Mouse (Mus musculus) intestine, embryonic 14.5 days (tissue): ENCODE results near the gene Steap3. TPM values are rescaled to one million over a fixed set of nuclear protein-coding genes. Genes with fewer than 3 reads are reported as not detected.

Experiments used
- ATAC-seq: fragments of 200-750 bp; cut with Nextera tagmentation; replicated peaks from 2 replicates; pipeline ENCODE4 v1.8.0; 2017; ENCODE audit warnings: low read depth, moderate number of reproducible peaks, moderate TSS enrichment, moderate library complexity; ENCODE audit not compliant: low FRiP score, low TSS enrichment
- DNase-seq: peaks from one replicate; pipeline ENCODE4 v3.0.0-alpha.2; 2018; ENCODE audit warnings: low spot score
- H3K27ac ChIP-seq: fragments of 300-500 bp; sonication (generic); 2 replicates; pipeline ENCODE4 v1.5.1; 2014; ENCODE audit warnings: low read depth, mild to moderate bottlenecking, control low read depth
- H3K27me3 ChIP-seq: fragments of 300-500 bp; sonication (generic); replicated peaks from 2 replicates; pipeline ENCODE4 v1.6.1; 2014; ENCODE audit warnings: low read length, control low read depth; ENCODE audit not compliant: control insufficient read depth, insufficient read depth
- H3K36me3 ChIP-seq: fragments of 300-500 bp; sonication (generic); 2 replicates; pipeline ENCODE4 v1.6.1; 2014; ENCODE audit warnings: low read length, control low read depth; ENCODE audit not compliant: control insufficient read depth, insufficient read depth
- H3K4me1 ChIP-seq: fragments of 300-500 bp; sonication (generic); replicated peaks from 2 replicates; pipeline ENCODE4 v1.6.1; 2014; ENCODE audit warnings: low read length, control low read depth, mixed read lengths; ENCODE audit not compliant: control insufficient read depth, insufficient read depth
- H3K4me2 ChIP-seq: fragments of 300-500 bp; sonication (generic); 2 replicates; pipeline ENCODE4 v1.6.1; 2014; ENCODE audit warnings: low read length
- H3K4me3 ChIP-seq: fragments of 300-500 bp; sonication (generic); 2 replicates; pipeline ENCODE4 v1.5.1; 2014; ENCODE audit warnings: low read depth, low read length, control low read depth, mixed read lengths
- H3K9ac ChIP-seq: fragments of 300-500 bp; sonication (generic); 2 replicates; pipeline ENCODE4 v1.6.1; 2014; ENCODE audit warnings: mild to moderate bottlenecking, low read length
- H3K9me3 ChIP-seq: fragments of 300-500 bp; sonication (generic); 2 replicates; pipeline ENCODE4 v1.6.1; 2016; ENCODE audit warnings: low read length, control low read depth; ENCODE audit not compliant: control insufficient read depth
- WGBS: fragments of 180-500 bp; shearing (Covaris S2); extraction: QIAGEN DNeasy Blood & Tissue Kit; methylation state at CpG from one replicate; pipeline ENCODE4 v1.1.7; 2014; 5-methylcytosine and 5-hydroxymethylcytosine counted together
- polyA plus RNA-seq: library from polyadenylated mRNA; unstranded; fragments of >200 nt; fragmentation: Nextera tagmentation; extraction: Ambion mirVana; gene quantifications from 2 replicates; pipeline ENCODE4 v1.2.1, GENCODE M21; 2014

The Steap3 gene
- polyA plus RNA-seq, 1 experiment from 2014 or later = 3.1 TPM

DNA sequence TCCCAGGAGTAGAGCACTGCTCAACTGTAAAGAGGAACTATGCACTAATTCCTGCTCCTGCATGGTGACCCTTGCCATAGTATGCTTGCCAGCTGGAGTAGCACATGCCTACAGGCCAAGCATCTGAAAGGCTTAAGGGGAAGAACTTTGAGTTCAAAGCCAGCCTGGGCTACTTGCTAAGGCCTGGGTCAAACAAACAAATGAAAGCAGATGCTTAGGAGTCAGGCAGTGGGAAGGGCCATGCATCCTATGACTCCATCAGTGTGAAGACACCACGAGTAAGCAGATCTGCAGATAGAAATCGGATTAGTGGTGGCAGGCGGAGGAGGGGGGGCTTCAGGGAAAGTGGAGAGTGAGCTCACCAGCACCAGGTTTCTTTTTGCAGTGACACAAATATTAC lies 25.2 kb downstream of the Steap3 start:
- Histone ChIP-seq H3K9ac (no peak overlapping the region), H3K36me3 (no peaks in the 10 kb centered on the region), H3K27ac (no peak overlapping the region), H3K9me3 (no peaks in the 10 kb centered on the region), H3K4me2 (no peak overlapping the region), H3K4me3 (no peak overlapping the region), H3K27me3 (no peaks in the 10 kb centered on the region), H3K4me1 (no peaks in the 10 kb centered on the region)
- 75% methylated on average over 3 of the region's 3 CpGs for WGBS
- DNase-seq (no peak), ATAC-seq (no peak)

DNA sequence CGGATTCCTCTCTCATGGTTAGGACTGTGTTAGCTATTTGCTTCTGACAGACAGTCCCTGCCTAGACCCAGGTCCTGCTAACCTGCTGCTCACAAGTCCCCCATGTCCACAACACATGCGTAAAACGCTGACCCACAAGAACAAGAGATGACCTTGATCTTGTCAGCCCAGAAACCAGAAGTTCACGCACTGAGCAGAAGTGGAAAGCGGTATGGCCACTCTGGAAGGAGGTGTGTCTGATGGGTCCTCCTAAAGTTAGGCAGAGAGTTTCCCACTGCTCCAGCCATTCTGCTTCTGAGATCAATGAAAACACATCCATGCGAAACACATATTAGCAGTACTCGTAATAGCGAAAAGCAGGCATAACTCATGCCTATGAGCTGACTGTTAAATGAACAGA lies 25.6 kb downstream of the Steap3 start:
- DNase-seq = no peak
- Histone ChIP-seq H3K4me1 (no peaks in the 10 kb centered on the region), H3K27ac (no peak overlapping the region), H3K36me3 (no peaks in the 10 kb centered on the region), H3K9me3 (no peaks in the 10 kb centered on the region), H3K4me3 (no peak overlapping the region), H3K9ac (no peak overlapping the region), H3K4me2 (no peak overlapping the region), H3K27me3 (no peaks in the 10 kb centered on the region)
- WGBS = 90% methylated on average over 8 of the region's 8 CpGs
- no peak for ATAC-seq

DNA sequence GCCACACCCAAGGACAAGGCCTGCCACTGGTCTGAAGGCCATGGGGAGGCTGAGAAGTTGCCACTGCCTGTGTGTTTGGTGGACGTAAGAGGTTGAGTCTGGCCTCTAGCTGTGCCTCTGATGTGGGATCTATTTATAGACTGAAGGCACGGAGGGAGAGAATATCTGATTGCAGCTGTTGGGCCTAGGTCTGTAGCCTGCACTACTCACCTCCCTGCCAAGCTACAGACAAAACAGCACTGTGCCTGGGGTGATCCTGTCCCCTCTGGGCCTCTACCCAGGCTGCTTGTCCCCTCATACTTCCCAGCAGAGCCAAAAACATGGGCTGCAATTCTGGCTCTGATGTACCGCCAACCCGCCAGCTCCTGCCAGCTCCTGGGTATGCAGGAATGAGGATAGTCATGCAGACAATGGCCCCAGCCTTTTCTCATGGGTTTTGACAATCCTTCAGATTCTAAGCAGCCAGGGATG lies 26.8 kb downstream of the Steap3 start:
- DNase-seq (no peak), ATAC-seq (no peak)
- H3K4me3 ChIP-seq = no peak overlapping the region
- H3K4me1 ChIP-seq = no peaks in the 10 kb centered on the region
- H3K27ac ChIP-seq = no peak overlapping the region
- 60% methylated on average over 4 of the region's 4 CpGs for WGBS
- H3K27me3 ChIP-seq = no peaks in the 10 kb centered on the region
- no peaks in the 10 kb centered on the region for H3K9me3 ChIP-seq
- no peak overlapping the region for H3K4me2 ChIP-seq
- H3K9ac ChIP-seq = no peak overlapping the region
- no peaks in the 10 kb centered on the region for H3K36me3 ChIP-seq

DNA sequence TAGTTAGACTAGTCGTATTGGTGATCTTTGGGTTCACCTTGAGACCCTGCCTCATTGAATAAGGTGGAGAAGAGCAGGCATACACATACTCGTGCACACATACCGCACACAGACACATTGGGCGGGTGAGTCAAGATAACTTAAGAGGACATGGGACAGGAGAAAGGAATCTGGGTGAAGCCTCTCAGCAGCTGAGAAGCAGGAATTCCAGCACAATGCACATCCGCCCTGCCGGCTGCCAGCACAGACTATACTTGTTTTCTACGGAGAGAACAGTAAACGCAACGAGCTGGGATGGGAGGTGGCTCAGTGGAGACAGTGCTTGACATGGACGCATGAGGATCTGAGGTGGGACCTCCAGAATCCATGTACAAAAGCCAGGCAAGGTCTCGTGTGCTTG lies 27.9 kb downstream of the Steap3 start:
- no peak overlapping the region for H3K4me2 ChIP-seq
- H3K9ac ChIP-seq = no peak overlapping the region
- ATAC-seq (no peak), DNase-seq (no peak)
- no peaks in the 10 kb centered on the region for H3K9me3 ChIP-seq
- H3K27me3 ChIP-seq = no peaks in the 10 kb centered on the region
- no peak overlapping the region for H3K27ac ChIP-seq
- 83% methylated on average over 11 of the region's 11 CpGs for WGBS
- no peak overlapping the region for H3K4me3 ChIP-seq
- H3K4me1 ChIP-seq = no peaks in the 10 kb centered on the region
- H3K36me3 ChIP-seq = no peaks in the 10 kb centered on the region

DNA sequence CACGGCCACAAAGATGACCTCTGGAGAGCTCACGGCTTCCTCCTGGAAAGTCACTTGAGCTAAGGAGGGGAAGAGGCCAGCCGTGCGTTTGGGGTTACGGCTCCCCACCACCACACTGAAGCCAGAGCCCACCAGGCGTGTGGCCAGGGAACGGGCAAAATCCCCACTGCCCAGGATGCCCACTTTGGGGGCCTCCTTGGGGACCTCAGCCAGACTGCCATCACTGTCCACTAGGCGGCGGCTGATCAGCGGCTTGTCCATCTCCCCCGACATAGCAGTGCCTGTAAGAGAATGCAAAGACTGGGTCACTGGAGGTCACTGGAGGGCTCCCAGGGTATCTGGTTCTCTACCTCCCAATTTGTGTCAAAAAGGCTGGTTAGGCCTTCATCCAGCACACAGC lies 28.5 kb downstream of the Steap3 start:
- no peaks in the 10 kb centered on the region for H3K36me3 ChIP-seq
- no peak overlapping the region for H3K4me3 ChIP-seq
- H3K4me2 ChIP-seq = no peak overlapping the region
- H3K27me3 ChIP-seq = no peaks in the 10 kb centered on the region
- WGBS = 77% methylated on average over 11 of the region's 11 CpGs
- no peaks in the 10 kb centered on the region for H3K4me1 ChIP-seq
- no peak overlapping the region for H3K27ac ChIP-seq
- no peak overlapping the region for H3K9ac ChIP-seq
- DNase-seq = no peak
- H3K9me3 ChIP-seq = no peaks in the 10 kb centered on the region
- ATAC-seq = no peak

DNA sequence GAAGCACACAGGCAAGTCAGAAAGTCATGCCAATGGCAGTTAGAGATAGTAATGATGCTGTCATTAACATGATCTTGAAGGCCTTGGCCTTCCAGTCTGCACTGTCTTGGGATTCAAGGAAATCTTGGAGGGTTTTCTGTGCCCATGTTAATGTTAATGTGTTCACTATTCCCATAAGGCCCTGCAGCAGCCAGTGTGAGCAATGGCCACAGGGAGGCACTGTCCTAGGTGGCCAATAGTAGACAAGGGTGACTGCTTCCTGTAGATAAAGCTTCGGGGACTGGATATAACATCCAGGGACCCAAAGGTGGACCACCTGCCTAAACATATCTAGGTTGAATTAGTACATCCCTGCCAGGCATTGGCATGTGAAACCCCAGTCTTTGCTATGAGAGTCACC lies 35.4 kb downstream of the Steap3 start:
- no peaks in the 10 kb centered on the region for H3K36me3 ChIP-seq
- ATAC-seq (no peak), DNase-seq (no peak)
- H3K9me3 ChIP-seq = no peaks in the 10 kb centered on the region
- no peak overlapping the region for H3K4me2 ChIP-seq
- no peak overlapping the region for H3K4me3 ChIP-seq
- no peak overlapping the region for H3K9ac ChIP-seq
- no peaks in the 10 kb centered on the region for H3K27me3 ChIP-seq
- H3K4me1 ChIP-seq = no peaks in the 10 kb centered on the region
- 73% methylated on average over 1 of the region's 1 CpGs for WGBS
- no peak overlapping the region for H3K27ac ChIP-seq

DNA sequence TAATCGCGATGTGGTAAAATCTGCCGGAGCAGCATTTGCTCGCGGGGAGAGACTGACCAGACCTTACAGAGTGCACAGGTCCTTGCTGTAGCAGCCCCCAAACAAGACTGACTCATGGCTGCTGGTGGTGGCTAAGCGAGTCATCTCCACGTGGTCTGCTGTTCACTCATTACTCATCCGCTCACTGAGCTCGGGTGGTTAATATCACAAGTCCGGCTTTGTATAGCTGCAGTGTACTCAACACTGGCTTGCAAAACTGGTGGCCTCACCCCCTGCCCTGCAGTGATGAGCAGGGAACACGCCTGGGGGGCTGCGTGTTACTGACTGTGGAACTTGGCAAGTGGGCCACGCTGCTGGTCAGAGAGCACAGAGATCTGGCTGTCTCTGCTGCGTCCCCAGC lies 36.1 kb downstream of the Steap3 start:
- H3K4me1 ChIP-seq = no peaks in the 10 kb centered on the region
- no peak overlapping the region for H3K4me3 ChIP-seq
- no peak overlapping the region for H3K27ac ChIP-seq
- H3K9me3 ChIP-seq = no peaks in the 10 kb centered on the region
- H3K4me2 ChIP-seq = no peak overlapping the region
- H3K9ac ChIP-seq = no peak overlapping the region
- 0 out of 2 replicates have a peak, but pooled peaks have one; percentile 33 for ATAC-seq
- 68% methylated on average over 14 of the region's 14 CpGs for WGBS
- H3K36me3 ChIP-seq = no peaks in the 10 kb centered on the region
- DNase-seq = no peak
- H3K27me3 ChIP-seq = no peaks in the 10 kb centered on the region

DNA sequence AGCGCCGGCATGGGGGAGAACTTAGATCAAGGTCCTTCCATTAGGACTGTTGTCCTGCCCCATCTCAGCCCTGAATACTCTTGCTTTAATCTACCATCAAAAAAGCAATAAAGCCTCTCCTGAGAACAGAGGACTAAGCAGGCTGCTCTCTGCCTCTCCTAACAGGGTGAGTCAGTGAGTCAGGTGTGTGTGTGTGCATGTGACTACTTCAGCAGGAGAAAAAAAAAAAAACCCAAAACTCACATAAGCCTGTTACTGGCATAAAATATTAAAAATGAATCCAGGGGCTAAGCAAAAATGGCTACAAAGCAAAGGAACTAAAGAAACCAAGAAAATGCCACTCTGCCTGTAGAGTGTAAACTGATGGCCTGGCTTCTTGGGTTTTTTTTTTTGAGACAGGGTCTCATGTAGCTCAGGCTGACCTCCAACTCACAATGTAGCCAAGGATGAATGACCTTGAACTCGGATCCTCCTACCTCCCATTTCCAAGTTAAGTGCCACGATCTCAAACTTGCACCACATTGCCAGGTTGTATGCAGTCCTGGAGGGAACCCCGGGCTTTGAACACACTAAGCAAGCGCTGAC lies 36.8 kb downstream of the Steap3 start:
- H3K4me3 ChIP-seq = no peak overlapping the region
- 89% methylated on average over 6 of the region's 6 CpGs for WGBS
- no peaks in the 10 kb centered on the region for H3K27me3 ChIP-seq
- H3K9me3 ChIP-seq = no peaks in the 10 kb centered on the region
- DNase-seq (no peak), ATAC-seq (no peak)
- no peaks in the 10 kb centered on the region for H3K4me1 ChIP-seq
- no peak overlapping the region for H3K9ac ChIP-seq
- H3K4me2 ChIP-seq = no peak overlapping the region
- H3K27ac ChIP-seq = no peak overlapping the region
- H3K36me3 ChIP-seq = no peaks in the 10 kb centered on the region

DNA sequence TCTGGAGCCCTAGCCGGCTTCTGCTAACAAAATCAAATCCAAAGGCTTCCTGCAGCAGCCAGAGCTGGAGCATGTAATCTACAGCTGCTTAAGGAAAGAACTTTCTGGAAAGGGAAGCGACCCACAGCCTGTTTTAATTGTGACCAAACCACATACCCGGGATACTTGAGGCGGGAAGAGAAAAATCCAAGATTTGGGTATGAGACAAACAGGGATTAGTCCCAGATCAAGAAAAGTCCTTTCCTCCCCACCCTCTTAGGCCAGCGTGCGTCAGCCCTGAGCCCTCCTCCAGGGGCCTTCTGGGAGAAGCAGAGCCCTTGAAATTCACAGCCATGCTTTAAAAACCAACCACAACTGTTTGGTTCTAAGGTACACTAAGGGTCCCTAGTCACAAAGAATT lies 40.3 kb downstream of the Steap3 start:
- H3K27ac ChIP-seq = no peak overlapping the region
- no peak overlapping the region for H3K9ac ChIP-seq
- no peak overlapping the region for H3K4me3 ChIP-seq
- WGBS = 78% methylated on average over 6 of the region's 6 CpGs
- DNase-seq = no peak
- no peaks in the 10 kb centered on the region for H3K9me3 ChIP-seq
- ATAC-seq = no peak
- H3K27me3 ChIP-seq = no peaks in the 10 kb centered on the region
- H3K4me2 ChIP-seq = no peak overlapping the region
- H3K4me1 ChIP-seq = no peaks in the 10 kb centered on the region
- H3K36me3 ChIP-seq = no peaks in the 10 kb centered on the region
